Mouse (Mus musculus) heart, postnatal 0 days (tissue): ENCODE data around the gene Rasgrf1. TPM values are rescaled to one million over a fixed set of nuclear protein-coding genes. Genes with fewer than 3 reads are reported as not detected.

ENCODE experiments used
- ATAC-seq: fragments of 200-750 bp; cut with Nextera tagmentation; 2 replicates; pipeline ENCODE4 v1.8.0; 2017; ENCODE audit warnings: low read depth, moderate number of reproducible peaks, moderate library complexity; ENCODE audit not compliant: insufficient read depth
- DNase-seq: peaks from one replicate; pipeline ENCODE4 v3.0.0-alpha.2; 2016; ENCODE audit warnings: low spot score
- H3K27ac ChIP-seq: fragments of 300-500 bp; sonication (generic); 2 replicates; pipeline ENCODE4 v1.5.1; 2014; ENCODE audit warnings: low read depth, mild to moderate bottlenecking
- H3K27me3 ChIP-seq: fragments of 300-500 bp; sonication (generic); 2 replicates; pipeline ENCODE4 v1.6.1; 2014; ENCODE audit warnings: low read length, mixed read lengths; ENCODE audit not compliant: control insufficient read depth, insufficient read depth
- H3K36me3 ChIP-seq: fragments of 300-500 bp; sonication (generic); replicated peaks from 2 replicates; pipeline ENCODE4 v1.6.1; 2014; ENCODE audit warnings: low read length, mixed read lengths; ENCODE audit not compliant: control insufficient read depth, insufficient read depth
- H3K4me1 ChIP-seq: fragments of 300-500 bp; sonication (generic); 2 replicates; pipeline ENCODE4 v1.6.1; 2014; ENCODE audit warnings: antibody characterized with exemption; ENCODE audit not compliant: control insufficient read depth, insufficient read depth
- H3K4me2 ChIP-seq: fragments of 300-500 bp; sonication (generic); 2 replicates; pipeline ENCODE4 v1.6.1; 2014; ENCODE audit warnings: low read depth, mild to moderate bottlenecking, low read length, moderate library complexity
- H3K4me3 ChIP-seq: fragments of 300-500 bp; sonication (generic); 2 replicates; pipeline ENCODE4 v1.5.1; 2014; ENCODE audit warnings: low read depth, low read length
- H3K9ac ChIP-seq: fragments of 300-500 bp; sonication (generic); replicated peaks from 2 replicates; pipeline ENCODE4 v1.6.1; 2014; ENCODE audit warnings: low read depth, low read length, mixed read lengths
- H3K9me3 ChIP-seq: fragments of 300-500 bp; sonication (generic); replicated peaks from 2 replicates; pipeline ENCODE4 v1.6.1; 2016; ENCODE audit warnings: low read length; ENCODE audit not compliant: control insufficient read depth
- CTCF ChIP-seq: IDR thresholded peaks from 2 replicates; pipeline ENCODE4 v1.5.1; 2016; ENCODE audit warnings: antibody characterized with exemption, control low read depth, low read depth
- EP300 ChIP-seq: IDR thresholded peaks from 2 replicates; pipeline ENCODE4 v1.6.1; 2016; ENCODE audit warnings: antibody characterized with exemption, low read depth
- WGBS: fragments of 180-500 bp; shearing (Covaris S2); extraction: QIAGEN DNeasy Blood & Tissue Kit; methylation state at CpG from one replicate; pipeline ENCODE4 v1.1.7; 2014; 5-methylcytosine and 5-hydroxymethylcytosine counted together
- polyA plus RNA-seq: library from polyadenylated mRNA; unstranded; fragments of >200 nt; fragmentation: Nextera tagmentation; extraction: Ambion mirVana; gene quantifications from 2 replicates; pipeline ENCODE4 v1.2.1, GENCODE M21; 2015
- total RNA-seq: library from RNA; depleted of rRNA; stranded (reverse); fragments of >200 nt; gene quantifications from 2 replicates; pipeline ENCODE4 v1.2.3, GENCODE M21; 2014; ENCODE audit warnings: low replicate concordance

The Rasgrf1 gene
- total and polyA plus RNA-seq, 2 experiments from 2014 or later = not detected

DNA sequence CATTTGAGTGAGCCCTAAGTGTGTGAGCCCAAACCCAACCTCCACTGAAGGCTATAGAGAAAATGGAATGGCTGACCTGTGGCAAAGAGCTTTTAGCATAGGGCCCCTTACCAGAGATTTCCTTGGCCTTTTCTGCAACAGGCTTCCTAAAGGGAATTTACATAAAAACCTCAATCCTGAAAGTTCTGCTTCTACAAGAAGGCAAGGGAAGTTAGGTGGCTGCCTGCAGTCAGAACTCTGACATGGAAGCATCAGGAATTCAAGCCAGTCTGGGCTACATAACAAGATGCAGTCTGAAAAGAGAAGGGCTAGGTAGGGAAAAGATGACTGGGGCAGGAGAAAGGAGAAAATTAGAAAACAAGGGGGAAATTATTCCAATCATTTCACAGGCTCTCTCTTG, 1.8 kb upstream of the Rasgrf1 start:
- TF ChIP-seq CTCF = no peak
- TF ChIP-seq EP300 = no peak
- Histone ChIP-seq H3K27me3 (peaks cover 73% of the 10 kb centered on the region), H3K27ac (no peak overlapping the region), H3K4me3 (no peak overlapping the region), H3K4me1 (peaks cover 6% of the 10 kb centered on the region), H3K9me3 (no peaks in the 10 kb centered on the region), H3K9ac (no peak overlapping the region), H3K36me3 (no peaks in the 10 kb centered on the region), H3K4me2 (no peak overlapping the region)
- DNase-seq (no peak), ATAC-seq (no peak)

DNA sequence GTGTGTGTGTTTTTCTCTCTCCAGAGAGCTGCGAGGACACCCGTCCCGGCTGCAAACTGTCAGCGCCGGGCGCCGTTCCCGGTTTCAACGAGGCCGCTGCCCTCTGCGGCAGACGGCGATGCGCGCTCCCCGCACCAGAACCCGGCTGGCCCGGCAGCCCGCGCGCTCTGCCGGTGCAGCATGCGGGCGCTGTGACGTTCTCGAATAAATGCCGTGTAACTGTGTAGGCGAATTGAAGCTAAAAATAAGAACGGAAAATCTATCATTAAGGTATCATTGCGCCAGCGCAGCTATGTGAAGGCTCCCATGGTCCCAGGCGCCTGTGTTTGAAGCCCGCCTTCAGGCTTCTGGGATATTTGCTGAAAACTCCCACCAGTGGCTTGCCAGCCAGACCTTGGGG, 1.1 kb upstream of the Rasgrf1 start:
- TF ChIP-seq EP300 (no peak), CTCF (no peak)
- Histone ChIP-seq H3K27me3 (peaks cover 78% of the 10 kb centered on the region), H3K4me2 (peak overlapping the region; percentile 67), H3K4me1 (peaks cover 6% of the 10 kb centered on the region), H3K9ac (no peak overlapping the region), H3K36me3 (no peaks in the 10 kb centered on the region), H3K4me3 (peak overlapping the region; percentile 44), H3K9me3 (no peaks in the 10 kb centered on the region), H3K27ac (no peak overlapping the region)
- under 1% methylated on average over 33 of the region's 33 CpGs for WGBS
- ATAC-seq = no peak
- DNase-seq = no peak

DNA sequence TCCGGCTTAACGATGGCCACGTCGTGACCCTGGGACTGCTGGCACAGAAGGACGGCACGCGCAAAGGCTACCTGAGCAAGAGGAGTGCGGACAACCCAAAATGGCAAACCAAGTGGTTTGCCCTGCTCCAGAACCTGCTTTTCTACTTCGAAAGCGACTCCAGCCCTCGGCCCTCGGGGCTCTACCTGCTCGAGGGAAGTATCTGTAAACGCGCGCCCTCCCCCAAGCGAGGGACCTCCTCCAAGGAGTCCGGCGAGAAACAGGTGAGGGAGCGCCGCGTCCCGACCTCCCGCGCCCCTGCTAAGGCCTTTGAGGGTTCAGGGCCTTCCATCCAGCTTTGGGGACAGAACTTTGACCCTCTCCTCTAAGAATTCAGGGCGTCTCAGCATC, 298 bp downstream of the Rasgrf1 start:
- H3K4me3 ChIP-seq = peak overlapping the region; percentile 44
- H3K9ac ChIP-seq = no peak overlapping the region
- no peaks in the 10 kb centered on the region for H3K36me3 ChIP-seq
- ATAC-seq (no peak), DNase-seq (no peak)
- H3K27me3 ChIP-seq = peaks cover 83% of the 10 kb centered on the region
- WGBS = 3% methylated on average over 26 of the region's 26 CpGs
- TF ChIP-seq CTCF (no peak), EP300 (no peak)
- H3K9me3 ChIP-seq = no peaks in the 10 kb centered on the region
- H3K27ac ChIP-seq = no peak overlapping the region
- H3K4me2 ChIP-seq = peak overlapping the region; percentile 67
- H3K4me1 ChIP-seq = peaks cover 6% of the 10 kb centered on the region

DNA sequence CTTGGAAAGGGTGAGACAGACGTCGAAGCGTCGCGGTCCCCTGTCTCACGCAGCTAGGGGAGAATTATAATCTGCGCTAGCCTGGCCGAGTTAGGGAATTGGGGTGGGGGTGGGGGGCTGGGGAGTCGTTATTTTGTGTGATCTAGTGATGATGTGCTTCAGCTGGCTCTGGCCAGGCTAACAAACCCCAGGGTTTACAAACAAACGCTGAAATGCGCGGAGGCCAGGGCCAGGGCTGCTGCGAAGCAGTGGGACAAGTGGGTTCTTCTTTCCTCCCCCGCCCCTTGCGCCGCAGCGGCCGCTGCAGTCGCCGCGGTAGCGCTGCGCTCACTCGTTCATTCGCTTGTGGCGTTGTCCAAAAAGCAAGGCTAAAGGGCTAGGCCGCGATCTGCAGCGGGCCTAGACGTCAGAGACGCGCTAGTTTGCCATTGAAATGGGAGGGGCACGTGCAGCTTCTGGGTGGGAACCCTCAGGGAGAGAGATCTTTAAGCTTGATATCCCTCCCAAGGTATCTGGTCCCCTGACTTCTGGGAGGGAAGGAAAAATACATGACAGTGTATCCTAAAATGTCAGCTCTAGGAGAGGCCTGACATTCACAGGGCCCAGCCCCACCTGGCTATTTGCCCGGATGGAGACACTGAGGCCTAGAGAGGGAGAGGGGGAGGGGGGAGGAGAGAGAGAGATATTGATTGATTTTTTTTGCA, 1.2 kb downstream of the Rasgrf1 start:
- Histone ChIP-seq H3K4me1 (peaks cover 6% of the 10 kb centered on the region), H3K9me3 (no peaks in the 10 kb centered on the region), H3K27me3 (peaks cover 79% of the 10 kb centered on the region), H3K9ac (no peak overlapping the region), H3K4me3 (peak overlapping the region; percentile 13), H3K27ac (no peak overlapping the region), H3K4me2 (peak overlapping the region; percentile 67; the same call in 1 of the 2 replicates), H3K36me3 (no peaks in the 10 kb centered on the region)
- TF ChIP-seq EP300 = no peak
- no peak for TF ChIP-seq CTCF
- WGBS = 3% methylated on average over 34 of the region's 34 CpGs
- no peak for ATAC-seq
- no peak for DNase-seq

DNA sequence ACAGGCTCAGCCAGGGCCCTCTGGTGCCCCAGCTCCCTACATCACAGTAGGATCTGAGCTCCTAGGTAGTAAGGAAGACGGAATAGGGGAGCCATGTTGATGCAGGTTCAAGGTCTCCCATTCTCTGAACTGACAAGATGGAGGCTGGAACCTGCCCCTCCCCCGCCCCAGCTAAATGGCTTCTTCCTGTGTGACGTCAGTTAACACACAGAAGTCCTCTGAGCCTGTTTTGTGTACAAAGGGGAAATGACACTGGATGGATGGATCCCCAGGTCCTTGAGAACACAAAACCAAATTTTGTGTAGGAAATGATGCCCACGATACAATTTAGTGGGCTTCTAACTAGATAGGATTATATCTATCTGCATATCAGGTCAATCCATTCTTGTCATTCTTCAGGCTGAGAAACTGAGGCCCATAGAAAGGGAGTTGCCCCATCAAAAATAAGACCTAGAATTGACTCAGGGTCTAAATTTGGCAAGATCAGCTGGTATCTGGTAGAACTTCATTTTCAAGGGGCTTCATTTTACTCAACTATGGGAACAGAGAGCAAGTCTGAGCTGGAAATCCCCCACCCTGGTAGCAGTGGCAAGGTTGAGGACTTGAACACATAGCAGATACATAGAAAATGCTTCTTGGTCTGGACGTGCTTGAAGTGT, 2.3 kb downstream of the Rasgrf1 start:
- Histone ChIP-seq H3K9ac (no peak overlapping the region), H3K4me2 (no peak overlapping the region), H3K4me3 (no peak overlapping the region), H3K9me3 (no peaks in the 10 kb centered on the region), H3K27me3 (peaks cover 77% of the 10 kb centered on the region), H3K4me1 (peaks cover 6% of the 10 kb centered on the region), H3K27ac (no peak overlapping the region), H3K36me3 (no peaks in the 10 kb centered on the region)
- ATAC-seq (no peak), DNase-seq (no peak)
- WGBS = 70% methylated on average over 5 of the region's 5 CpGs
- no peak for TF ChIP-seq EP300
- no peak for TF ChIP-seq CTCF
